Mouse (Mus musculus) thymus, postnatal 0 days (tissue): ENCODE data around the gene Lgals12. TPM values are rescaled to one million over a fixed set of nuclear protein-coding genes. Genes with fewer than 3 reads are reported as not detected.
A peak's percentile ranks its signal among the peaks of the same experiment; 100 is the strongest.

Experiments
- DNase-seq: peaks from one replicate; pipeline ENCODE4 v3.0.0-alpha.2; 2015; ENCODE audit warnings: low spot score
- polyA plus RNA-seq: library from polyadenylated mRNA; unstranded; fragments of >200 nt; fragmentation: Nextera tagmentation; extraction: Ambion mirVana; gene quantifications from 2 replicates; pipeline ENCODE4 v1.2.1, GENCODE M21; 2015

Lgals12 gene
- polyA plus RNA-seq, 1 experiment from 2014 or later = 0.12 TPM

- no peak for DNase-seq
These were observed 23.4 kb downstream of the Lgals12 start for GRCm38 (mm10) chr19:7583599-7583998.

- no peak for DNase-seq
These were observed 23.9 kb downstream of the Lgals12 start for GRCm38 (mm10) chr19:7583101-7583500.

- DNase-seq = no peak
These were observed 26.0 kb downstream of the Lgals12 start for GRCm38 (mm10) chr19:7581042-7581441.

DNA sequence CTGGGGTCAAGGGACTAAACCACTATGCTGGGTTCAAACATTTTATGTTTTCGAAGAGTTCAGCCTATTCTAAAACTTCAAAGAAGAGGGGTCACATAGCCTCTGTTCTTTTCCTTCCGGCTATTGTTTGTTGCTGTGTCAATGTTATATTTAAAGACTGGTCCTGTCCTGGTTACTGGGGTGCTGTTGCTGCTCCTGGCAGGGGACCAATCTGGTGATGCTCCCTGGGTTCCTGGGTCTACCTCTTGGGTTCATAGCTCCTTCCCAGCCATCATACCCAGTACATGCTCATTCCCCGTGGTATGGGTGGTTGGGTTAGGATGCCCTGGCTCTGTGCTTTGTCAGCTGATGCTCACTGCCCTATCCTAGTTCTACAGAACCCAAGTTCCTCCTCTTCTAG lies 29.3 kb downstream of the Lgals12 start:
- no peak for DNase-seq

- no peak for DNase-seq
These were observed 30.8 kb downstream of the Lgals12 start for GRCm38 (mm10) chr19:7576180-7576579.

DNA sequence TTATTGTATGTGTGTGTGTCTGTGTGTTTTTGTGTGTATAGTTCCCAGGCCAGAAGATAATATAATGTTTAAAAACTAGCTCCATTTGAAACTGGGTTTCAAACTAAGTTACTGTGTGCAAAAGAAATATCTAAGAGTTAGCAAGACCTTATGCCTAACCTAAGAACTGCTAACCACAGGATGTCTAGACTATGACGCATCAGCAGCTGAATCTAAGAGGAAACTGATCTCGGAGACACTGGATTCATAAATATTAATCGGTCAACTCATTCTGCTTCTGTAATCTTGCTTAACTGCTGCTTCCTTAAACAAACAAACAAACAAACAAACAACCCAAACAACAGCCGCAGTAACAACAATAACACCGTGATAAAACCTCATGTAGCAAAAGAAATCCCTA lies 37.3 kb downstream of the Lgals12 start:
- DNase-seq = no peak

DNA sequence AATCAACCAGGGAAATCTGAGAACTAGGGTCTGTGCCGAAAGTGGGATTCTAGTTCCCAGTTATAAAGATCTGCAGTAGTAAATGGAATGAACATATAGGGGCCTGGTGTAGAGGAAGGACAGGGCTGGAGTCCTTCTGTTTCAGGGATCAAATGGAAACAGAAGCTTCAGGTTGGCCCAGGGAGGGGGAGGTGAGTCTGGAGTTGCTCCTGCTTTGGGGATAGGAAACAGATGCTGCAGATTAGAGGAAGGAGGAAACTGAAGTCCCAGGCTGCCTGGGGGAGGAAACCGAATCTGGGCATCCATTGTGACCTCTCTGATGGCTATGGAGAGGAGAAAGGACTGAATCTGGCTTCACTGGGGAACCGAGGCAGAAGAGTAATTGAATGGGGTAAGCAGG lies 38.6 kb downstream of the Lgals12 start:
- DNase-seq = no peak

- no peak for DNase-seq
These were observed 40.2 kb downstream of the Lgals12 start for GRCm38 (mm10) chr19:7566826-7567225.

DNA sequence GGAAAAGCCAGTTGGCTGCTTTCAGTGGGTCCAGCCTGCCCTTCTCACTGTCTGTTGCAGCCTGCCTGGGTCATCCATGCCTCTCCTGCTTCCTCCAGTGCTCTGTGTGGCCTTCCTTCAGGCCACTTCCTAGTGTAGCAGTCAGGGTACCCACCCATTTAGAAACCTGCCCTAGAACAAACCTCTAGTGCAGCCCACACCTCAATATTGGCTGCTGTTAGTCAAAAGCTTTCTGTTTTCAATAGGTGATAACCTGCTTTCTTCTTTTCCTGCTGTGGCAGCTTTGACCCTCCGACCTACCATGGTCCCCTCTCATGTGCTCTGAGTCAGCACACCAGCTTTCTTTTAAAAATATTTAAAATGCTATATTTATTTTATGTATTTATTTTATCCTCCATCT lies 42.5 kb downstream of the Lgals12 start:
- no peak for DNase-seq

DNA sequence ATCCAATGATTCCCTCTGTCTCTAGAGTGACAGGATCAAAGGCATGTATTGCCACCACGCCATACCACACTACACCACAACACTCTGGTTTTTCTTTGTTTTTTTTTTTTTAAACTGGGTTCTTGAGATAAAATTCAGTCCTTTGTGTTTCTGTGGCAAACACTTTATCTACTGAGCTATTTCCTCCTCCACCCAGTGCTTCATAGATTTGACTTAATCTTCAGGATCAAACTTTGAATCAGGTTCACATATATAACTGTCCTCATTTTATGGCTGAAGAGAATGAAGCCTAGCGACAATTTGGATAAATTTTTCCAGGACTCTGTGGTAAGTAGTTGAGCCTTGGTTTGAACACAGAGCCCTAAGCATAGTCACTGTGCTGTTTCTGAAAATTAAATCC lies 43.3 kb downstream of the Lgals12 start:
- DNase-seq = no peak

GRCm38 (mm10) chr19:7562601-7563129 lies 44.3 kb downstream of the Lgals12 start:
- no peak for DNase-seq

DNA sequence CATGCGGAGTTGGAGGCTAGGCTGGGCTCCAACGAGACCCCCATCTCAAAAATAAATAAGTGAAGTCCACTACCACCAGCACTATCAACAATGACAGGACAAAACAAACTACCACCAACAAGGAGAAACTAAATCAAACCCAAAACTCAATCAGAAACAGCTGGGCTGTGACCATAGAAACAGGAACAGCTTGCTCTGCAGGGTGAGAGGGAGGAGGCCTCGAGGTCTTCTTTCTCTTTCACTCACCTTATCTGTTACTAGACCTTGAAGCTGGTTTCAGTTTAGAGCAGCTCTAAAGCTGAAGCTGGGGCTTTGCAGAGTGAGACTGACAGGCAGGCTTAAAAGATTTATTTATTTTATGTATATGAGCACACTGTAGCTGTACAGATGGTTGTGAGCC lies 45.5 kb downstream of the Lgals12 start:
- DNase-seq = no peak

DNA sequence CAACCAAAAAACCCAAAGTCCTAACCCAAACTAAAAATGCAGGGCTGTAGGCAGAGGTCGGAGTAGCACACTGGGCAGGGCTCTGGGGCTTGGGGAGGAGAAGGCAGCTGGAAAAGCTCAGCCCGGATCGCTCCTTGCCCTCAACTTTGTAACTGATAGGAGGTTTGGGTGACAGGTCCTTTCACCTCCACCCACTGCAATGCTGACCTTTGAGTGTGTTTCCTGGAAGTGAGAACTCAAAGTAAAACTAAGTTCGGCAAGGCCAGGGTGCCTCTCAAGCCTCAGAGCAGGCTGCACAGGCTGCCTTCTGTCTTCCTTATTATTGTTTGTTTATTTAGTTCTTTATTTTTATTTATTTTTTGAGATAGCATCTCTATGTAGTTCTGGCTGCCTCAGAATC lies 47.0 kb downstream of the Lgals12 start:
- no peak for DNase-seq

DNA sequence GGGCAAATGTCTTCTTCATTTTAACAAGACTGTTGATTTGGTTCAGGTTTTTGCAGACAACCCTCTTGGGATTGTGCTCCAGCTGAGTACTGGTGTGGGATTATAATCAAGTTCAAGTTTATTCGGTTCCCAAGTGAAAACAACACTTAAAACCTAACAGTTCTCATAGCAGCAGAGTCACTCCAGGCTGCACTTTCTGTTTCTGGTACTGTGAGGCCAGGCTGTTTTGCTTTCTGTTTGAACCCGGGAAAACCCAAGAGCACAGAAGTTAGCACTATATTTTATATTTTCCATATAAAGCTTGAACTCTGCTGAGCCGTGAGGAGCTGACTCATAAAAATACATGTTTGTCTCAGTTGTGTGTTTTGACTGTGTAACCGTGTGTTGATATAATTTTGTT lies 48.3 kb downstream of the Lgals12 start:
- DNase-seq = no peak

GRCm38 (mm10) chr19:7557844-7558243 lies 49.1 kb downstream of the Lgals12 start:
- peak; percentile 23 for DNase-seq

GRCm38 (mm10) chr19:7557328-7557822 lies 49.6 kb downstream of the Lgals12 start, which contains the start of gene Pla2g16:
Pla2g16 (plus strand) TSS chr19:7557459.
- DNase-seq = peak; percentile 57

DNA sequence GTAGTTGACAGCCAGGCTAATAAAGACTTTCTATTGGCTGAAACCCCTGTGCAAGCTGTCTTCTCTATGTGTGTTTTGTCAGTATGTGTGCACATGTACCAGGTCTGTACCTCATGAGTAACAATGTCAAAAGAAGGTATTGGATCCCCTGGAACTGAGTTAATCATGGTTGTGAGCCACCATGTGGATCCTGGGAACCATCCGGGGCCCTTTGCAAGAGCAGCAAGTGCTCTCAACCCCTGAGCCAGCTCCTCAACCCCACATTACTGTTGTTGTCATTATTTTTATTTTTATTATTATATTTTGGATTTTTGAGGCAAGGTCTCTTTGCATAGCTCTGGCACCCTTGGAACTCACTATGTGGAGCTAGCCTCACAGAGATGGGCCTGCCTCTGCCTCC lies 50.4 kb downstream of the Lgals12 start:
- DNase-seq = no peak

GRCm38 (mm10) chr19:7554881-7555280 lies 52.1 kb downstream of the Lgals12 start:
- no peak for DNase-seq

- no peak for DNase-seq
These were observed 53.6 kb downstream of the Lgals12 start for GRCm38 (mm10) chr19:7553441-7553840.

- DNase-seq = no peak
These were observed 54.7 kb downstream of the Lgals12 start for GRCm38 (mm10) chr19:7552301-7552673.

GRCm38 (mm10) chr19:7551550-7552300 lies 55.3 kb downstream of the Lgals12 start:
- no peak for DNase-seq

- DNase-seq = no peak
These were observed 58.1 kb downstream of the Lgals12 start for GRCm38 (mm10) chr19:7548924-7549323.
